Mouse (Mus musculus) T-cell, adult 2 months (primary cell): ENCODE results near the gene 9430097D07Rik.

Experiments used
- DNase-seq: peaks from one replicate; pipeline ENCODE4 v3.0.0; 2022; ENCODE audit warnings: low spot score

The 9430097D07Rik gene

GRCm38 (mm10) chr2:32597248-32597647, 21.8 kb upstream of the 9430097D07Rik start:
- DNase-seq: no peak

GRCm38 (mm10) chr2:32596725-32597124, 21.2 kb upstream of the 9430097D07Rik start:
- no peak for DNase-seq

GRCm38 (mm10) chr2:32591249-32591648, 15.8 kb upstream of the 9430097D07Rik start:
- DNase-seq: no peak

GRCm38 (mm10) chr2:32590224-32590623, 14.7 kb upstream of the 9430097D07Rik start:
- no peak for DNase-seq

GRCm38 (mm10) chr2:32589213-32589795, 13.8 kb upstream of the 9430097D07Rik start:
- DNase-seq: no peak

GRCm38 (mm10) chr2:32587731-32588321, 12.3 kb upstream of the 9430097D07Rik start:
- DNase-seq: peak; percentile 74

- DNase-seq: peak; percentile 88
These were observed 11.4 kb upstream of the 9430097D07Rik start, which contains the start of gene St6galnac4 for GRCm38 (mm10) chr2:32586871-32587351. Gene St6galnac4 (plus strand): TSS chr2:32587095.

GRCm38 (mm10) chr2:32585149-32585714, 9.7 kb upstream of the 9430097D07Rik start:
- DNase-seq: no peak

GRCm38 (mm10) chr2:32582830-32583799, 7.6 kb upstream of the 9430097D07Rik start:
- peak; percentile 79 for DNase-seq

GRCm38 (mm10) chr2:32581450-32582095, 6.1 kb upstream of the 9430097D07Rik start:
- DNase-seq: no peak

- no peak for DNase-seq
These were observed 2.9 kb upstream of the 9430097D07Rik start for GRCm38 (mm10) chr2:32578146-32579046.

GRCm38 (mm10) chr2:32576532-32576931, 1.0 kb upstream of the 9430097D07Rik start:
- no peak for DNase-seq

- peak; percentile 74 for DNase-seq
These were observed 441 bp downstream of the 9430097D07Rik start for GRCm38 (mm10) chr2:32574901-32575585.

- no peak for DNase-seq
These were observed 987 bp downstream of the 9430097D07Rik start, which contains the start of gene Pip5kl1 for GRCm38 (mm10) chr2:32574497-32574896. Gene Pip5kl1 (plus strand): TSS chr2:32574797.

GRCm38 (mm10) chr2:32572196-32572595, 3.3 kb downstream of the 9430097D07Rik start:
- no peak for DNase-seq

- DNase-seq: peak; percentile 90
These were observed 4.6 kb downstream of the 9430097D07Rik start, which contains the start of gene Dpm2 for GRCm38 (mm10) chr2:32570698-32571494. Gene Dpm2 (plus strand): TSS chr2:32570858.

GRCm38 (mm10) chr2:32568941-32569340, 6.5 kb downstream of the 9430097D07Rik start:
- DNase-seq: no peak

GRCm38 (mm10) chr2:32568149-32568548, 7.3 kb downstream of the 9430097D07Rik start:
- DNase-seq: no peak

- peak; percentile 65 for DNase-seq
These were observed 8.9 kb downstream of the 9430097D07Rik start for GRCm38 (mm10) chr2:32566536-32567063.
